Mouse (Mus musculus) adrenal gland, postnatal 4 days (tissue): ENCODE data around the gene Timp4. TPM values are rescaled to one million over a fixed set of nuclear protein-coding genes. Genes with fewer than 3 reads are reported as not detected.
A peak's percentile ranks its signal among the peaks of the same experiment; 100 is the strongest.

ENCODE experiments used
- DNase-seq, 2 experiments: peaks; one replicate each; pipeline ENCODE4 v3.0.0; 2021 to 2022; ENCODE audit warnings: low spot score in 2 of 2, mixed read lengths in 2 of 2
- long read RNA-seq, 2 experiments: library from polyadenylated mRNA; stranded (forward); transcript quantifications; one replicate each; pipeline ENCODE4 v2.0.0; 2021
- total RNA-seq, 2 experiments: library from RNA; stranded (reverse); gene quantifications; 2 replicates each; pipeline ENCODE4 v1.2.3; 2021

The Timp4 gene
- 1 to 10 TPM; 1.1 to 1.9 TPM for total RNA-seq
- long read RNA-seq, experiment 1, full-length matches to known transcripts = 4 of 5 reads
- long read RNA-seq, experiment 1, partial matches to known transcripts = 0 of 5 reads
- long read RNA-seq, experiment 1, other reads (novel, unspliced or antisense) = 1 of 5 reads
- long read RNA-seq, experiment 2, full-length matches to known transcripts = 1 of 1 reads
- long read RNA-seq, experiment 2, partial matches to known transcripts = 0 of 1 reads
- long read RNA-seq, experiment 2, other reads (novel, unspliced or antisense) = 0 of 1 reads

GRCm38 (mm10) chr6:115252099-115252873 lies at the start of gene Timp4:
Gene Timp4, minus strand, starts transcription at chr6:115252205.
- DNase-seq = no peak

- no peak for DNase-seq
Observed at GRCm38 (mm10) chr6:115293877-115294276, 41.9 kb upstream of the Timp4 start.

- DNase-seq = no peak
Observed at GRCm38 (mm10) chr6:115292621-115293020, 40.6 kb upstream of the Timp4 start.

GRCm38 (mm10) chr6:115291823-115292222 lies 39.8 kb upstream of the Timp4 start:
- DNase-seq = no peak

GRCm38 (mm10) chr6:115291068-115291467 lies 39.1 kb upstream of the Timp4 start:
- DNase-seq = no peak

- no peak for DNase-seq
Observed at GRCm38 (mm10) chr6:115290561-115290960, 38.6 kb upstream of the Timp4 start.

- no peak for DNase-seq
Observed at GRCm38 (mm10) chr6:115288223-115288622, 36.2 kb upstream of the Timp4 start.

- no peak for DNase-seq
Observed at GRCm38 (mm10) chr6:115286441-115286840, 34.4 kb upstream of the Timp4 start.

GRCm38 (mm10) chr6:115284153-115284552 lies 32.1 kb upstream of the Timp4 start:
- DNase-seq = no peak

- DNase-seq = no peak
Observed at GRCm38 (mm10) chr6:115279639-115280038, 27.6 kb upstream of the Timp4 start.

GRCm38 (mm10) chr6:115278086-115278485 lies 26.1 kb upstream of the Timp4 start:
- no peak for DNase-seq

GRCm38 (mm10) chr6:115275116-115275815 lies 23.3 kb upstream of the Timp4 start:
- no peak for DNase-seq

- DNase-seq = no peak
Observed at GRCm38 (mm10) chr6:115274705-115275104, 22.7 kb upstream of the Timp4 start.

GRCm38 (mm10) chr6:115273346-115273745 lies 21.3 kb upstream of the Timp4 start:
- DNase-seq = no peak

- DNase-seq = peak in 1 of 2 experiments; percentile 26
Observed at GRCm38 (mm10) chr6:115271866-115272271, 19.9 kb upstream of the Timp4 start.

- no peak for DNase-seq
Observed at GRCm38 (mm10) chr6:115271326-115271725, 19.3 kb upstream of the Timp4 start.

GRCm38 (mm10) chr6:115270085-115270484 lies 18.1 kb upstream of the Timp4 start:
- DNase-seq = no peak

- DNase-seq = no peak
Observed at GRCm38 (mm10) chr6:115269561-115269960, 17.6 kb upstream of the Timp4 start.

- no peak for DNase-seq
Observed at GRCm38 (mm10) chr6:115268551-115269385, 16.8 kb upstream of the Timp4 start.

GRCm38 (mm10) chr6:115267916-115268315 lies 15.9 kb upstream of the Timp4 start:
- peak; percentile 41 to 59 for DNase-seq

GRCm38 (mm10) chr6:115266791-115267190 lies 14.8 kb upstream of the Timp4 start:
- DNase-seq = no peak
